ENCODE assay signal across 9 mouse cellular contexts in the genomic region with DNA sequence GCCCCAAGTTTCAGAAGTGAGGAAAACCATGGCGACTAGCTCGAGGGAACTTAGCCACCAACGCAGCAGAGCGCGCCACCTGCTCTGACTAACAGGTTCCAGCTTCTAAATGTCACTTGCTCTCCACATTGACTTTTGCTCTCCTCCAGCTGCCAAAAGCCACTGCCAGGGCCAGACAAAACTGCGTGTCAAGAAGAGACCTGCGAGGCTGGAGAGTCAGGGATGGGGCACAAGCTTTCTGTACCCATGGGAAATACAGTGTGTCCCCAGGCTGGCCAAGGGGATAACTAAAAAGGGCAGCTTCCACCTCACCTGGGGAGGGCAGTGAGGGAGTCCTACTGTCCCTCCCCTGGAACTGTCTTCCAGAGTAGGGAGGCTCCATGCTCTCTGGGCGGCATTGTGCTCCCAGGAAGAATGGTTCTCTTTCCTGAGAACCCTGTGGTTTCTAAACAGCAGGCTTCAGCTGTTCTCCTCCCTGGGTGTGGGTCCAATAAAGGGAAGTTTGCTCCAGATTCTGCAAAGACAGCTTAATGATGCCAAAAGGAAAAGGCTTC. TPM values are rescaled to one million over a fixed set of nuclear protein-coding genes. Genes with fewer than 3 reads are reported as not detected.
A peak's percentile ranks its signal among the peaks of the same experiment; 100 is the strongest.
DNase-seq lines count a peak whose midpoint lies in the region; ATAC-seq and TF ChIP-seq lines count a peak whose summit lies in the region.
"Had no signal": no experiment of that assay in that cellular context is flagged by ENCODE, and none has a peak within 500 bp of the region (broad histone marks: within the 10 kb centered on the region; RNA-seq: fewer than 3 reads in every experiment).

No protein-coding gene starts in this region.

- H3K4me3 ChIP-seq in gastrocnemius, adult 2 months = peak overlapping the region; percentile 32
- no peak overlapping the region for H3K4me3 ChIP-seq in lung, postnatal 0 days (ENCODE audit: low read depth, low read length)
- H3K4me3 ChIP-seq: forebrain, embryonic 13.5 days had no signal

- peak; percentile 13; the same call in 1 of the 2 replicates for ATAC-seq in lung, postnatal 0 days
- ATAC-seq: forebrain, embryonic 13.5 days had no signal

- WGBS in lung, postnatal 0 days = 88% methylated on average over 8 of the region's 8 CpGs

- H3K4me2 ChIP-seq in lung, postnatal 0 days (replicated peaks; ENCODE audit: low read depth, low read length) = no peak overlapping the region

- H3K9ac ChIP-seq in lung, postnatal 0 days (replicated peaks; ENCODE audit: low read depth) = no peak overlapping the region

- no peaks in the 10 kb centered on the region for H3K9me3 ChIP-seq in lung, postnatal 0 days (ENCODE audit: low read length)
- H3K9me3 ChIP-seq: forebrain, embryonic 13.5 days had no signal

- intact Hi-C loops in gastrocnemius, adult 2 months (cut with DNase I) = no loop called here

- TF ChIP-seq CTCF in gastrocnemius, adult 2 months (IDR thresholded peaks at IDR 0.05) = no peak
- TF ChIP-seq CTCF in lung, postnatal 0 days (IDR thresholded peaks at IDR 0.05) = no peak

- no peaks in the 10 kb centered on the region for H3K27me3 ChIP-seq in lung, postnatal 0 days (replicated peaks; ENCODE audit: insufficient read depth, low read length)
- H3K27me3 ChIP-seq: forebrain, embryonic 13.5 days had no signal

- H3K27ac ChIP-seq in gastrocnemius, adult 2 months = peak overlapping the region; percentile 90
- no peak overlapping the region for H3K27ac ChIP-seq in lung, postnatal 0 days (ENCODE audit: low read length)

- peaks cover 7% of the 10 kb centered on the region; the same call in 1 of the 2 replicates for H3K4me1 ChIP-seq in lung, postnatal 0 days (ENCODE audit: insufficient read depth, low read depth, low read length)

- 0 out of 2 replicates have a peak, but pooled peaks cover 6% of the 10 kb centered on the region for H3K36me3 ChIP-seq in lung, postnatal 0 days (ENCODE audit: insufficient read depth, low read length)

- TF ChIP-seq EP300 in lung, postnatal 0 days (IDR thresholded peaks at IDR 0.05) = peak; percentile 63

- DNase-seq in left cerebral cortex, adult 18-20 months (ENCODE audit: low spot score in 2 of 2) = peak; percentile 56 to 61
- DNase-seq in left cerebral cortex, adult 8-10 months (ENCODE audit: low spot score in 2 of 2) = no peak
- DNase-seq in cerebellum, adult 8-10 months = peak; percentile 47
- peak; percentile 78 for DNase-seq in gastrocnemius, adult 2 months
- DNase-seq in lung, postnatal 0 days (ENCODE audit: low spot score) = no peak
- DNase-seq in adrenal gland, postnatal 25 days = no peak
- DNase-seq in spleen, postnatal 10 days (ENCODE audit: low spot score in 2 of 2) = no peak
- DNase-seq: midbrain, embryonic 14.5 days had no signal

RNA-seq across cellular contexts. Expression of gene Tmcc2, which starts 7.0 kb away (rescaled TPM):
- 100 to 1,000 TPM; 204 to 205 TPM for total RNA-seq in left cerebral cortex, adult 18-20 months (2021)
- 100 to 1,000 TPM; 182 to 205 (median 192) TPM for total RNA-seq in left cerebral cortex, adult 8-10 months (2022)
- 10 to 100 TPM; 29.4 to 40.8 TPM for total RNA-seq in gastrocnemius, adult 2 months (2021)
- polyA plus RNA-seq in lung, postnatal 0 days (2015; fragmentation: Nextera tagmentation; extraction: Ambion mirVana) = 28.8 and 37.2 TPM in 2 replicates
- total RNA-seq in adrenal gland, postnatal 25 days (2021) = 8.4 and 8.6 TPM in 2 replicates

RNA-seq across cellular contexts. Expression of gene Dstyk, which starts 33.3 kb away (rescaled TPM):
- 10 to 100 TPM; 44.3 to 45.2 TPM for total RNA-seq in left cerebral cortex, adult 18-20 months (2021)
- 10 to 100 TPM; 40.9 to 51.7 (median 42.4) TPM for total RNA-seq in left cerebral cortex, adult 8-10 months (2022)
- 10 to 100 TPM in 1 of 2 experiments, 1 to 10 TPM in 1; 9.7 to 11.1 TPM for total RNA-seq in gastrocnemius, adult 2 months (2021)
- polyA plus RNA-seq in lung, postnatal 0 days (2015; fragmentation: Nextera tagmentation; extraction: Ambion mirVana) = 12.2 and 14.4 TPM in 2 replicates
- total RNA-seq in adrenal gland, postnatal 25 days (2021) = 20.7 and 26.8 TPM in 2 replicates

Comparison
In these comparisons a context has a peak if more than half of its experiments do, and no peak if none do; other contexts are left out.
1. DNase-seq: peak in left cerebral cortex, adult 18-20 months (2 of 2), cerebellum, adult 8-10 months (single experiment) and gastrocnemius, adult 2 months (single experiment); none in left cerebral cortex, adult 8-10 months (0 of 2), lung, postnatal 0 days (single experiment), adrenal gland, postnatal 25 days (single experiment) and spleen, postnatal 10 days (0 of 2).
2. RNA of gene Tmcc2, which starts 7.0 kb away (total RNA-seq): 204 to 205 TPM in left cerebral cortex, adult 18-20 months and 182 to 205 TPM in left cerebral cortex, adult 8-10 months; 29.4 to 40.8 TPM in gastrocnemius, adult 2 months and 8.4 to 8.6 TPM in adrenal gland, postnatal 25 days; every median in the first group is over 4 times any median in the second.